Comparison of ENCODE assay signal across 11 mouse cellular contexts in genomic region chr14:25754531-25755484, GRCm38 (mm10). TPM values are rescaled to one million over a fixed set of nuclear protein-coding genes. Genes with fewer than 3 reads are reported as not detected.
DNase-seq lines count a peak whose midpoint lies in the region; ATAC-seq and TF ChIP-seq lines count a peak whose summit lies in the region.
"Had no signal": no experiment of that assay in that cellular context is flagged by ENCODE, and none has a peak within 500 bp of the region (broad histone marks: within the 10 kb centered on the region; RNA-seq: fewer than 3 reads in every experiment).

No protein-coding gene starts in this region.

- peaks cover 62% of the 10 kb centered on the region for H3K4me1 ChIP-seq in heart, embryonic 11.5 days (ENCODE audit: control insufficient read depth, insufficient read depth, low read length)
- peaks cover 2% of the 10 kb centered on the region; the same call in 1 of the 2 replicates for H3K4me1 ChIP-seq in spleen, adult 2 months (ENCODE audit: control insufficient read depth, insufficient read depth, insufficient read length)
- peaks cover 54% of the 10 kb centered on the region for H3K4me1 ChIP-seq in intestine, embryonic 15.5 days (replicated peaks)

- 0 out of 2 replicates have a peak overlapping the region, but pooled peaks have one; percentile 15 for H3K27ac ChIP-seq in heart, embryonic 11.5 days (ENCODE audit: low read depth, low read length)
- peak overlapping the region; percentile 23; the same call in 1 of the 2 replicates for H3K27ac ChIP-seq in spleen, adult 2 months (ENCODE audit: insufficient read depth, low read length)
- H3K27ac ChIP-seq in intestine, embryonic 15.5 days: peak overlapping the region; percentile 57

- H3K36me3 ChIP-seq in heart, embryonic 11.5 days (ENCODE audit: control insufficient read depth, insufficient read depth, low read length): 0 out of 2 replicates have a peak, but pooled peaks cover 3% of the 10 kb centered on the region
- H3K36me3 ChIP-seq in spleen, adult 2 months (ENCODE audit: control insufficient read depth, insufficient read depth, low read length): peaks cover 14% of the 10 kb centered on the region
- H3K36me3 ChIP-seq in intestine, embryonic 15.5 days: no peaks in the 10 kb centered on the region

- H3K4me2 ChIP-seq in heart, embryonic 11.5 days: no peak overlapping the region
- H3K4me2 ChIP-seq in intestine, embryonic 15.5 days (replicated peaks): peak overlapping the region; percentile 29

- H3K9ac ChIP-seq in heart, embryonic 11.5 days (ENCODE audit: low read depth, low read length): peak overlapping the region; percentile 28; the same call in 1 of the 2 replicates
- no peak overlapping the region for H3K9ac ChIP-seq in intestine, embryonic 15.5 days
- H3K9ac ChIP-seq: forebrain, postnatal 0 days had no signal

- 43% methylated on average over 19 of the region's 19 CpGs for WGBS in heart, embryonic 11.5 days (ENCODE audit: insufficient replicate concordance)
- 80% methylated on average over 19 of the region's 19 CpGs for WGBS in spleen, adult 2 months
- WGBS in intestine, embryonic 15.5 days: 37% methylated on average over 19 of the region's 19 CpGs

- TF ChIP-seq CTCF in spleen, adult 2 months (IDR thresholded peaks at IDR 0.05; ENCODE audit: extremely low read depth, insufficient read depth, insufficient read length, insufficient replicate concordance): no peak

- no peak for DNase-seq in heart, adult 18-20 months
- no peak for DNase-seq in spleen, adult 2 months (ENCODE audit: low read depth in 1 of 2, low spot score in 2 of 2)
- no peak for DNase-seq in spleen, postnatal 10 days (ENCODE audit: low spot score in 2 of 2)
- DNase-seq in lung, postnatal 4 days: no peak
- DNase-seq in layer of hippocampus, postnatal 14 days (ENCODE audit: low spot score in 2 of 2): no peak
- DNase-seq: forebrain, postnatal 0 days; kidney, adult 9 months; lung, postnatal 14 days had no signal

- no peaks in the 10 kb centered on the region for H3K27me3 ChIP-seq in heart, embryonic 11.5 days (ENCODE audit: control insufficient read depth, insufficient read depth, low read length)
- no peaks in the 10 kb centered on the region for H3K27me3 ChIP-seq in spleen, adult 2 months (ENCODE audit: control insufficient read depth, insufficient read depth, low read length)
- no peaks in the 10 kb centered on the region for H3K27me3 ChIP-seq in intestine, embryonic 15.5 days (replicated peaks)

- no peak for TF ChIP-seq POLR2A in spleen, adult 2 months (IDR thresholded peaks at IDR 0.05; ENCODE audit: low read depth, low read length)

- no peak overlapping the region for H3K4me3 ChIP-seq in heart, embryonic 11.5 days (ENCODE audit: low read depth, low read length)
- no peak overlapping the region for H3K4me3 ChIP-seq in spleen, adult 2 months (ENCODE audit: extremely low read depth, insufficient read depth, insufficient read length)
- no peak overlapping the region for H3K4me3 ChIP-seq in intestine, embryonic 15.5 days (replicated peaks)

- no peak for ATAC-seq in heart, embryonic 11.5 days (replicated peaks; ENCODE audit: insufficient number of reproducible peaks, low FRiP score, low TSS enrichment)
- peak; percentile 89 for ATAC-seq in intestine, embryonic 15.5 days
- no peak for ATAC-seq in frontal cortex, adult (ENCODE audit: low TSS enrichment)
- ATAC-seq: forebrain, postnatal 0 days had no signal

- no peaks in the 10 kb centered on the region for H3K9me3 ChIP-seq in heart, embryonic 11.5 days (replicated peaks; ENCODE audit: control insufficient read depth, low read length)
- H3K9me3 ChIP-seq in intestine, embryonic 15.5 days: no peaks in the 10 kb centered on the region

RNA-seq across cellular contexts. Expression of gene Zcchc24, which starts 14.0 kb away (rescaled TPM):
- 18.9 and 22.6 TPM in 2 replicates for polyA plus RNA-seq in heart, embryonic 11.5 days (2014; fragmentation: Nextera tagmentation; extraction: Ambion mirVana)
- total RNA-seq in heart, adult 18-20 months (2021): 10 to 100 TPM; 33.9 to 34.9 TPM
- 14.9 and 17.4 TPM in 2 replicates for polyA plus RNA-seq in spleen, adult 2 months (2012; rRNA removed)
- 20.6 and 21.0 TPM in 2 replicates for polyA plus RNA-seq in intestine, embryonic 15.5 days (2015; fragmentation: Nextera tagmentation; extraction: Ambion mirVana)
- 10 to 100 TPM; 60.4 to 63.5 TPM for total RNA-seq in layer of hippocampus, postnatal 14 days (2021)
